Mouse (Mus musculus) urinary bladder, postnatal 36 days (tissue): ENCODE data around the gene H6pd.

Experiments
- DNase-seq, 2 experiments: peaks; one replicate each; pipeline ENCODE4 v3.0.0; 2022; ENCODE audit warnings: low spot score in 2 of 2, mixed read lengths in 1 of 2

H6pd gene

DNA sequence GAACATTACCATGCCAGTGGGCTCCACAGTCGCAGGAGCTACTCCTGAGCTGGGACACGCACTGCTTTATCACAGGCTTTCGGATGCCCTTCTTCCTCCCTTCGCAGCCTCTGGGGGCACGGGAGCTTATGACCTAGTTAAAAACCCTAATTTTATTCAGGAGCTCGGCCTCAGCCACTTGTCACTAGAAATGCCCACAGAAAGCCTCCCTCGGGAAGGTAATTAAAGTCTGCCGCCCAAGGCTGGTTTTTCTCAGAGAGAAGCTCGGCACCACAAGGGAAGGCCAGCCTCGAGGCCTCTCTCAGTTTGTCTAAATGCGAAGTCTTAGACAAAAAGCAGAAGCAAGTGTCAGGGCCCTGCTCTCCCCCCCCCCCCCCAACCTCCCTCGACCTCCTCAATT, 64.6 kb downstream of the H6pd start:
- no peak for DNase-seq

DNA sequence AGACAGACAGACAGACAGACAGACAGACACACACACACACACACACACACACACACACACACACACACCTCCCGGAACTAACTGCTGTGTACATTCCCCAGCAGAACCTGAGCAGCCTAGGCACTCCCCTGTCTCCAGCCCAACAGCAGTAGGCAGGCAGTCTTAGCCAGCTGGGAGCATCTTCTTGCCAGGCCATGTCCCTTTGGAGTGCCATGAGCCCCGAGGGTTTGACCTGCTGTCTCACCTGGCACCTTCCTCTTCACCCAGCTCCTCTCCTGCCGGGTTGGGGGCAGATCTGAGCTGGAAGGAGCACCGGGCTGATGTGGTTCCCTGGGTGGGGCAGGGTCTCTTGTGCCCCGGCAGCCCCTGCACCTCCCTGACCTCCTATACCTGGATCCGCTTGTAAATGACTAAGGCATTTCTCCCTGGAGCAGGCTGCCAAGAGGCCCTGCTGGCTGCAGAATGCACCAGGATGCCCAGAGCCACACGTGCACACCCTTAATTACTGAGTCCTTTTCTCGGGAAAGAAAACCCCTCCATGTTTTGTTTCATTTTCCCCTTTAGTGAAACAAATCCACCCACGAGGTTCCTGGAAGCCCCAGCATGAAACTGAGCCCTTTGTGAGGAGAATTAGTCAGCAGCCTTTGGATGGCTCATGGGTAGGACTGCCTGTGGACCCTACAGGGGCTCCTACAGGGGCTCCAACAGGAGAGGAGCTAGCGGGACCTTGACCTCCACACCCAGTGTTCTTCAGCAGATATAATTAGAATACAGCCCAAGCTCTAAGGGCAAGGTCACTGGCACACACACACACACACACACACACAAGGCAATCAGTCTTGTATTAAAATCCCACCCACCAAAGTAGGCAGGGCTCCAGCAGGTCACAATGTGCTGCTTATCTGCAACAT, 65.7 kb downstream of the H6pd start:
- DNase-seq, result no peak

DNA sequence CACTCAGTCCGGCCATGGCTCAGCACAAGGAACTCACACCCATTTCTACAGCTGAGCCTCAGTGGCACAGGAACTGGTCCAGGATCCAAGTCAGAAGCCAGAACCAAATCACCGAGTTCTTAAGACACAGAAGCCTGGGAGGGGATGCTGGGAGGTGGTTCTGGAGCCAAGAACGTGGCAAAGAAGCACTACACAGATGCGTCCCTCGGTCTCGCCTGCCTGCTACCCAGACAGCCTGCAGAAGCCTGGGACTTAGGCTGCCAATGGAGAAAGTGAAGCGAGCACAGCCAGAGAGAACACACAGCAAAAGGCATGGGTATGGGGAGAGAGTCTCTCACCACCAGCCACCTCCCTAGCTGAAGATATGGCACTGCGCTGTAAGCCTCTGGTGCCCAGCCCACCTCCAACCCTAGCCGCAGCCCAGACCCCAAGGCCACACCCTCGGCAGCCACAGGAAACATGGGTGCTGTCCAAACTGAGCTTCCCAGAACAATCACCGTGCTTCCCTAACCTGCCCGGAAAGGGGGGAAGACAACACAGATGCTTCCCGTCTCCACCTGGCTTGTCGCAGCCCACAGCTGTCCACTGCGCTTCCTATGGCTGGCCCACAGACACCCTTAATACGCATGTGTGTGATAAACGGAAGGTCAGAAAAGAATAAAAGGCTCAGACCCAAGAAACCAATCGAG, 67.6 kb downstream of the H6pd start:
- no peak for DNase-seq

DNA sequence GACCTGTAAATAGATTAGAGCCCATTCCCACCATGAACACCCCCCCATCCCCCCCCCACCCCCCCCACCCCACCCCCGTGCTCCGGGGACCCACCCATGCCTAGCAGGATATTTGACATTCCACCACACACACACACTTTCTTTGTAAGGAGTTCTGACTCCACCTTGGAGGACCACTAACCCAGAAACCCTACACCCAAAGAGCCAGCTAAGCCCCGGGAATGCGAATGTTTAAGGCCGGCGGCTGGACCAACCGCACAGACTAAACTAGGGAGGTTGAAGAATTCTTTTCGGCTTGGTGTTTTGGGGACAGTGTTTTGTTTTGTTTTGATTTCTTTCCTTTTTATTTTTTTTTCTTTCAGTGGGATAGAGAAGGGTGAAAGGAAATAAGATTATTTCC, 70.1 kb downstream of the H6pd start:
- DNase-seq, result no peak

DNA sequence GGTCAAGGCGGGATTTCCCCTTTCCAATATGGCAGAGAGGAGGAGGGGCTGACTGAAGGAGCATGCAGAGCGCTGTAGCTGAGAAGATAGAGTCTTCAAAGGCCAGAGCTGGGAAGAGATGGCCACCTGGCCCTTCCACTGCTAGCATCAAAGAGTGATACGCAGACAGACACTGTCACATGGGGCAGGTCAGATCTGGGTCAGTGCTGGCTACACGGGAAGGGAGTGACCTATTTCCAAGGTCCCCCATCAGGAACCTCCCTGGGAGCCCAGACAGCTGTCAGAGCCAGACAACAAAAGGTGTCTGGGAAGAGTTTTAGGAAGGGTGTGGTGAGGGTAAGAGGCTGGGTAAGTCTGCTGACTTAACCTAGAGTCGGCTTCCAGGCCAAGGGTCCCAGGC, 71.9 kb downstream of the H6pd start:
- no peak for DNase-seq

DNA sequence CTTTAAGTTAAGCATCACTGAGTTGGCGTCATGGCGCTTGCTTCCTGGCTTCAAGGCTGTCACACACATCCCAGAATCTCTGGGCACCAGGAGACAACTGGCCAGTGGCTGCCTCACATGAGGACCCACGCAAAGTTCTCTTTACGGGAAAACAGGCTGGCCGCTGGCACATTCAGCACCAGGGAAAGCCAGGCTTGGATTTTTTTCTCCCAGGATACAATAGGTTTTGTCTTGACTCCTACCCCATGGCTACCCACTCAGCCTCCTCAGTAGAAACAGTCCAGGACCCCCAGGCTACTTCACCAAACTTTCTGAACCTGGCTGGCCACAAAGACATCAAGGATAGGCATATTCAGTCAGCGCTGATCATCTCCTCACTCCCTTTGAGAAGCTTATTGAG, 73.4 kb downstream of the H6pd start:
- DNase-seq, result no peak

DNA sequence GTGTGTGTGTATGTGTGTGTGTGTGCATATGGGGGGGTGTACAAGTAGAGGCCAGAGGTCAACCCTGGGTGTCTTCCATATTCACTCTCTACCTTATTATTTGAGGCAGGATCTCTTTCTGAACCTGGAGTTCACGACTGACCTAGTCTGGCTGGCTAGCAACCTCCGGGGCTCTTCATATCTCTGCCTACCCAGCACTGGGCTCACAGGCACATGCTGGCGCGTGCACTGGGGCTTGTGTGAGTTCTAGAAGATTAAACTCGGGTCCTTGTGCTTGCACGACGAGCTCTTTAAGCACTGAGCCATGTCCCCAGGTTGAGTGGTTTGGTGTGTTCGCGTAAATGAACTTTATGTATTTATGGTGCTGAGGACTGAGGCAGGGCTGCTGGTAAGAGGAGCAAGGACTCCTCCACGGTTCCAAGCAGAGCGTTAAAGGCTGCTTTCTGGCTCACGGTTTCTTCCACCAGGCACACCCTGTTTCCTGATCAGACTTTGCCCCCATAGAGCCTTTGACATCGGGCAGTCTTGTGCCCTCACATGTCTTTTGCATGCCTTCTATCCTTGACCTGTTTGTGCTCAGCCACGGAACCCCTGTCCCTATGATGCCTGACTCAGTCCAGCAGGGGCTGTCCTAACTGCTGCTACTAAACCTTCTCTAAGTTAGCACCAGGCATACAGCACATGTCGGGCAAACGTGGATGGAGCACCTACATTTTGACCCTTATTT, 75.1 kb downstream of the H6pd start:
- DNase-seq, result no peak

DNA sequence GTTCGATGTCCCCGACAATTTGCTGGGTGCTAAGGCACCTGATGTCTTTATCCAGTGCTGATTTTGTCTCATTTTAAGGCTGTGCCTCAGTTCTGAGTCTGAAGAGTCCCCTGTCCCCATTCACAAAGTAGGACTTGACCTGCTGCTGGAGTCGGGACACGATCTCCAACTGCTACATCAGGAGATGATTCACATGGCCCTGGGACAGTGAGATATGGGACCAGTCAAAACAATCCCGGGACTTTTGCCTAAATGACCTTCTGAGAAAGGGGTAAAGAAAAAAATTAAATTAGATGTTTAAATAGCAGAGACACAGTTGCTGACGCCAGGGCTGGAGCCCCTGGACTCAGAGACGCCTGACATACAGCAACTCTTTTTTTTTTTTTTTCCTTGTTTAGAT, 75.8 kb downstream of the H6pd start:
- DNase-seq, result no peak

DNA sequence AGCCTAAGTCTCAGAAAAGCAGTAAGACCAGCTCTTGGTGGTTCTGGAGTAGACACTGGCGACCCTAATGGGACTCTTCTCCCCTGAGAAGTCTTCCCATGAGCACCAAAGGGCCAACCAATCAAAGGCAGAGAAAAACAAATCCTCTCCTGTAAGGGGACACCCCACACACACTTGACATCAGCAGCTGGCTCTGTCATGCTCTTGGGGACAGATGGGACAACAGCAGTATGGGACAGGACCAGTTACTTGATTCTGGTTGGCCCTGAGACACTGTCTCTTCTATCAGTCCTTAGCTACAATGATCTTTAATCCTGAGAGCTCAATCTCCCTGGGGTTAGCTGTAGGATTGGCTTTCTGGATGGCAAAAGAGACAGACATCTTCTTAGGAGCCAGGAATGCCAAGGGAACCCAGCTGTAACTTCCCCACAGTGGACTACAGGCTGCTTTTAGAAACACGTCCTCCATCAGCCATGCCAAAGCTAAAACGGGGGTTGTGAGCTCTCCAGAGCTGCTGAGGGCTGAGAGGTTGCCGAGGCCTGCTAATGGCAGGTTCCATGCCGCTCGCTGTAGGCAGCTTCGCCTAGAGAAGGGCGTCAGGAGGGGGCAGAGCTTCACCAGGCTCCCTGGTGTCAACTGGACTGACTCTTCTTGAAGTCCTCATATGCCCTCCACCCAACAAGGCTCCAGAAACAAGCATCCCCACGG, 76.6 kb downstream of the H6pd start:
- DNase-seq, result no peak

DNA sequence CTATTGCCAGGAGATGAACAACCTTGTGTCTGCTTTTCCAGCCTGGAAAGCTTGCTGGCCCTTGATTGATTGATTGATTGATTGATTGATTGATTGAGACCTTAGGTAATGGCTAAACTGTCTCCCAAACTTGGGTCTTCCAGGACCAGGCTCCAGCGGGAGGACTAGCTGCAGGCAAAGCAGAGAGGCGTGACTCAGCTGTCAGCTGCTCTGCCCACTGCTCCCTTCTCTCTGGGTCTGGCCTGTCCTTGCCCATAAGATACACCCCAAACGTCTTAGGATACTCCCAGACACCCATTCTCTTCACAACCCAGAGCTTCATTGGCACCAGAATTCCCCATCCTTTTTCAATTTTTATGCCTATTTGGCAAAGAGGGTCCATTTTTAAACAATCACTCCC, 78.1 kb downstream of the H6pd start:
- no peak for DNase-seq
